Mouse (Mus musculus) midbrain, embryonic 11.5 days (tissue): ENCODE results near the gene Ankrd11. TPM values are rescaled to one million over a fixed set of nuclear protein-coding genes. Genes with fewer than 3 reads are reported as not detected.

Experiments used
- ATAC-seq: fragments of 200-750 bp; cut with Nextera tagmentation; 2 replicates; pipeline ENCODE4 v1.8.0; 2017; ENCODE audit warnings: moderate TSS enrichment, moderate library complexity; ENCODE audit not compliant: low FRiP score
- DNase-seq: peaks from one replicate; pipeline ENCODE4 v3.0.0; 2015; ENCODE audit warnings: low spot score; ENCODE audit errors: missing footprints
- H3K27ac ChIP-seq: fragments of 300-500 bp; sonication (generic); 2 replicates; pipeline ENCODE4 v1.5.1; 2014; ENCODE audit warnings: low read depth, low read length
- H3K27me3 ChIP-seq: fragments of 300-500 bp; sonication (generic); 2 replicates; pipeline ENCODE4 v1.6.1; 2014; ENCODE audit warnings: mild to moderate bottlenecking, low read length, moderate library complexity, mixed read lengths; ENCODE audit not compliant: control insufficient read depth, insufficient read depth
- H3K36me3 ChIP-seq: fragments of 300-500 bp; sonication (generic); 2 replicates; pipeline ENCODE4 v1.6.1; 2014; ENCODE audit warnings: mild to moderate bottlenecking, low read length, moderate library complexity, mixed read lengths; ENCODE audit not compliant: control insufficient read depth, insufficient read depth
- H3K4me1 ChIP-seq: fragments of 300-500 bp; sonication (generic); 2 replicates; pipeline ENCODE4 v1.6.1; 2014; ENCODE audit warnings: low read length; ENCODE audit not compliant: control insufficient read depth, insufficient read depth
- H3K4me2 ChIP-seq: fragments of 300-500 bp; sonication (generic); 2 replicates; pipeline ENCODE4 v1.6.1; 2014; ENCODE audit warnings: mild to moderate bottlenecking, moderate library complexity
- H3K4me3 ChIP-seq: fragments of 300-500 bp; sonication (generic); 2 replicates; pipeline ENCODE4 v1.5.1; 2014; ENCODE audit warnings: low read depth, low read length
- H3K9ac ChIP-seq: fragments of 300-500 bp; sonication (generic); 2 replicates; pipeline ENCODE4 v1.6.1; 2014; ENCODE audit warnings: low read length
- H3K9me3 ChIP-seq: fragments of 300-500 bp; sonication (generic); 2 replicates; pipeline ENCODE4 v1.6.1; 2016; ENCODE audit warnings: low read length; ENCODE audit not compliant: control insufficient read depth
- WGBS: fragments of 180-500 bp; shearing (Covaris S2); extraction: QIAGEN DNeasy Blood & Tissue Kit; methylation state at CpG from one replicate; pipeline ENCODE4 v1.1.7; 2014; 5-methylcytosine and 5-hydroxymethylcytosine counted together
- polyA plus RNA-seq: library from polyadenylated mRNA; unstranded; fragments of >200 nt; fragmentation: Nextera tagmentation; extraction: Ambion mirVana; gene quantifications from 2 replicates; pipeline ENCODE4 v1.2.1, GENCODE M21; 2014

Gene Ankrd11
- polyA plus RNA-seq, 1 experiment from 2014 or later = 72.0 TPM

DNA sequence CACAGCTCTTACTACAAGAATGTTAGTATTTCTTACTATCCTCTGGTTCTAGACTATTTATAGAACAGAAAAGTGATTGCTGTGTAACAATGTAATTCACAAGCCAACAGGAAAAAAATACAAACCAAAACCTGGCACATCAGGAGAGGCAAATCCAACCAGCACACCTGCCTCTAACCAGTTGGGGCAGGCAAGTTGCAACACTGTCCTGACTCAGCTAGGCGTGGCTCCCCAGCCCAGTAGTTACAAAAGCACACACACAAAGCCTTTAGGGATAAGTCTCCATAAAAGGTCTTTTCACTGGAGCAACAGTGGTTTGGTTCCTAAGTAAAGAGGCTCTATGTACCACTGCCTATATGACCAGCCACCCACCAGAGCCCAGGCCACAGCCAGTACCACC, 20.8 kb downstream of the Ankrd11 start:
- WGBS = 81% methylated on average over 1 of the region's 1 CpGs
- H3K9me3 ChIP-seq = no peaks in the 10 kb centered on the region
- ATAC-seq = no peak

DNA sequence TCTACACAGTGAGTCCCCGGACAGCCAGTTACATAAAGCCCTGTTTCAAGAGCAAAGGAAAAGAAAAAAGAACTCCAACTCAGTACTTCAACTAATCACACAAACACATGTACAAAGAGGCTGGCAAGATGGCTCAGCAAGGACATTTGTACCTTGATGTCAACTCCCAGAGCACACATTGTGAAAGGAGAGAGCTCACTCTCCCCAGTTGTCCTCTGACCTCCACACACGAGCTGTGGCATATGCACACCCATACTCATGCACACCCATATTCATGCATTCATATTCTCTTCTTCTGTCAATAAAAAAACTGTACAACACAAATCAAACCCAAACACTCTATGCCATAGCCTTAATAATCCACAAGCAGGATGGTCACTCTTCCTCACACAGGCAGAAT, 21.2 kb downstream of the Ankrd11 start:
- no peaks in the 10 kb centered on the region for H3K9me3 ChIP-seq
- no peaks in the 10 kb centered on the region for H3K36me3 ChIP-seq
- H3K4me1 ChIP-seq = no peaks in the 10 kb centered on the region
- no peak overlapping the region for H3K9ac ChIP-seq
- ATAC-seq (no peak), DNase-seq (no peak)
- no peak overlapping the region for H3K27ac ChIP-seq
- 86% methylated on average over 2 of the region's 2 CpGs for WGBS
- no peak overlapping the region for H3K4me2 ChIP-seq
- H3K4me3 ChIP-seq = no peak overlapping the region
- no peaks in the 10 kb centered on the region for H3K27me3 ChIP-seq

More for the DNA sequence above, 20.8 kb downstream of the Ankrd11 start:
- Histone ChIP-seq H3K9ac (no peak overlapping the region), H3K36me3 (no peaks in the 10 kb centered on the region), H3K27me3 (no peaks in the 10 kb centered on the region), H3K4me2 (no peak overlapping the region), H3K4me3 (no peak overlapping the region), H3K4me1 (no peaks in the 10 kb centered on the region), H3K27ac (no peak overlapping the region)
- DNase-seq = no peak

DNA sequence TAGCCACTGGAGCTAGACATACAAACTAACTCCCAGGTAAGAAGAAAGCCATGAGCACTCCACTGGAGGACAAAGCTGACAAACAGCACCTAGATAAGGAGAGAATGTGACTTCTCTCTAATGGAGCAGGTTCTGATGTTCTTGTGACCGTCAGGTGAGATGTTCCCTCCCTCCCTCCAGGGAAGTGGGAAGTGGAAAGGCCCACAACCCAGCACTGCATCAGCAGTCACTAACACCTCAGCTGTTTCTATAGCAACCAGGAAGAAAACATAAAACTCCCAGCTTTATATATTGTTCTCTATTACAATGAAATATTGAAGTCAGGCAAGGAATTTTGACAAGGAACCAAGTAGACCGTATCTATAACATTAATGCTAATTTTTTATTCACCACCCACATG, 22.0 kb downstream of the Ankrd11 start:
- Histone ChIP-seq H3K4me3 (no peak overlapping the region), H3K9me3 (no peaks in the 10 kb centered on the region), H3K4me1 (no peaks in the 10 kb centered on the region), H3K27ac (no peak overlapping the region), H3K9ac (no peak overlapping the region), H3K36me3 (no peaks in the 10 kb centered on the region), H3K27me3 (no peaks in the 10 kb centered on the region), H3K4me2 (no peak overlapping the region)
- ATAC-seq = no peak
- WGBS = 89% methylated on average over 2 of the region's 2 CpGs
- no peak for DNase-seq

DNA sequence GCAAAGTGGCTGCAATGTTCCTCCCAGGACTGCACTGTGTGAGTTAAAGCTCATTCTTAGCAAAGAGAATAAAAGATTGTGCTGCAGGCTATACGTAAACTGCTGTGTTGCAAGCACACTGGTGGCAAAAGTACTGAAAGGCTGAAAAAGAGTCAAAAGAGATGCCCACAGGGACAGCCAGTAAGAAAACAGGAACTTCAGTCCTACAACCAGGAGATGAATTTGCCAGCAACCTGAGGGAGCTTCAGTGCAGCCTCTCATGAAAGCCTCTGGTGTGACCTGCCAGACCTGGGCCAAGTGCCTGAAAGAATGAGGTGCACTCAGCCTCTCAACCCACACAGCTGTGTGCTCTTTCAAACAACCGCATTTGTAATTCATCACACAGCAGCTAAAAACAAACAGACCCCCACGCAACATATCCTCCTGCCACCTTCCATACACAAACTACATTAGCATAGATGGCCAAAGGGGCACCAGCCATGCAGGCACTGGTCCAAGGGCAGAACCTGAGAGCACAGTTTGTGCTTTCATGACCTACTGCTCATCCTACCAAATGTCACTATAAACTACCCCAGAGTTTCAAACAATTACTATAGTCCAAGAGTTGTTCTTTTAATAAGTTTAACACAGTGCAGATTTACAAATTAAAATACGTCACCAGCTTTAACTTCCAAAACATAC, 23.5 kb downstream of the Ankrd11 start:
- ATAC-seq = no peak
- H3K9me3 ChIP-seq = no peaks in the 10 kb centered on the region
- WGBS = 84% methylated on average over 4 of the region's 4 CpGs

DNA sequence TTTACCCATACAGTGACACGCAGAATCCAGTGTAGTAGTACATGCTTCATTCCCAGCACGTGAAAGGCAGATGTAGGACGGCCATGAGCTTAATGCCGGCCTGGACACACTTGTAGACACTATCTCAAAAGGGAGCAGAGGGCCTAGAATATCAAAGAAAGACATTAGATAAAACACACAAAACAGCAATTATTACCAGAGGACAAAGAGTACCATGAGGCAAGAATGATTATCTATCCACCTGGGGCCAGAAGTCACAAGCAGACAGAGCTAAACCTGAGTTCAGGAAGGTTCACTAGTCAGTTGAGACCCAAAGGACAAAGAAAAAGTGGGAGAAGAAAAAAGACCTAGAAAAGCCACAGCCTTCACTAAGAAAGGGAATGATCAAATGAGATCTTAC, 24.9 kb downstream of the Ankrd11 start:
- Histone ChIP-seq H3K4me1 (no peaks in the 10 kb centered on the region), H3K27me3 (no peaks in the 10 kb centered on the region), H3K4me2 (no peak overlapping the region), H3K9ac (no peak overlapping the region), H3K9me3 (no peaks in the 10 kb centered on the region), H3K27ac (no peak overlapping the region), H3K36me3 (no peaks in the 10 kb centered on the region), H3K4me3 (no peak overlapping the region)
- DNase-seq (no peak), ATAC-seq (no peak)
- 95% methylated on average over 4 of the region's 4 CpGs for WGBS

More for the DNA sequence above, 23.5 kb downstream of the Ankrd11 start:
- DNase-seq = no peak
- no peaks in the 10 kb centered on the region for H3K4me1 ChIP-seq
- H3K4me2 ChIP-seq = no peak overlapping the region
- H3K27me3 ChIP-seq = no peaks in the 10 kb centered on the region
- H3K27ac ChIP-seq = no peak overlapping the region
- no peak overlapping the region for H3K4me3 ChIP-seq
- no peaks in the 10 kb centered on the region for H3K36me3 ChIP-seq
- H3K9ac ChIP-seq = no peak overlapping the region

DNA sequence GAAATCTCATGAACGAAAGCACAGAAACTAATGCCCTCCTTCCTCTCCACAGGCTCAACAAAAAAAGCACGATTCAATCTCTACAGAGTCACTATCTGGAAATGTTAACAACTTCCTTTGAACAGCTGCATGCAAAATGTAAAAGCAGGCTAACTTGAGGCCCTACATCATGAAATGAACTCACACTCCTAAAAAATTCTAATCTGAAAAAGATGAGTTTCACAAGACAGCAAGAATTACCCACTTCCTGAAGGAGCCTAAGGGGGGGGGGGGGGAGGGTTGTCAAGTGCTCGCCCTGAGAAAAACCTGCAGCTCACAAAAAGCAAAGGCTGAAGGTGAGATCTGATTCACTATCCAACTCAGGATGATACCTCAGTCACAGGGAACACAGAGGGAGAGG, 27.0 kb downstream of the Ankrd11 start:
- H3K9ac ChIP-seq = no peak overlapping the region
- no peak overlapping the region for H3K4me2 ChIP-seq
- H3K9me3 ChIP-seq = no peaks in the 10 kb centered on the region
- H3K27ac ChIP-seq = no peak overlapping the region
- DNase-seq (no peak), ATAC-seq (no peak)
- 86% methylated on average over 3 of the region's 3 CpGs for WGBS
- no peaks in the 10 kb centered on the region for H3K27me3 ChIP-seq
- H3K4me1 ChIP-seq = no peaks in the 10 kb centered on the region
- no peak overlapping the region for H3K4me3 ChIP-seq
- no peaks in the 10 kb centered on the region for H3K36me3 ChIP-seq

DNA sequence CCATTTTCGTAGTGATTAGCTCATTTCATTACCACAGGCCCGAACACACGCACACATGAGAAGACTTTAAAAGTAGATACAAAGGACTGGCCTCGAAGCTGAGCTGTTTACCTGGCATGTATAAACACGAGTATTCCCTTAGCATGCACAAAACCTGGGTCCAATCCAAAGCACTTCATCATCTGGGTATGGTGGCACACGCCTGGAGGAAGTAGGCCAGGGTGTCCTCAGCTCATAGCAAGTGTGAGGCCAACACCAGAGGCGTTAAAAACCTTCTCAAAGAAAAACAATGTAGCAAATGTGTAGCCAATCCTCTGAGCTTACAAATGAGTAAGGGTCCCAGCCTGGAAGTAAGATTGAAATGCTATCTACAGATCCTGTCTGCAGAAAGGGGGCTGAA, 27.6 kb downstream of the Ankrd11 start:
- Histone ChIP-seq H3K4me3 (no peak overlapping the region), H3K36me3 (no peaks in the 10 kb centered on the region), H3K27me3 (no peaks in the 10 kb centered on the region), H3K9me3 (no peaks in the 10 kb centered on the region), H3K4me2 (no peak overlapping the region), H3K27ac (no peak overlapping the region), H3K9ac (no peak overlapping the region), H3K4me1 (no peaks in the 10 kb centered on the region)
- no peak for ATAC-seq
- DNase-seq = no peak
- WGBS = 94% methylated on average over 7 of the region's 7 CpGs

DNA sequence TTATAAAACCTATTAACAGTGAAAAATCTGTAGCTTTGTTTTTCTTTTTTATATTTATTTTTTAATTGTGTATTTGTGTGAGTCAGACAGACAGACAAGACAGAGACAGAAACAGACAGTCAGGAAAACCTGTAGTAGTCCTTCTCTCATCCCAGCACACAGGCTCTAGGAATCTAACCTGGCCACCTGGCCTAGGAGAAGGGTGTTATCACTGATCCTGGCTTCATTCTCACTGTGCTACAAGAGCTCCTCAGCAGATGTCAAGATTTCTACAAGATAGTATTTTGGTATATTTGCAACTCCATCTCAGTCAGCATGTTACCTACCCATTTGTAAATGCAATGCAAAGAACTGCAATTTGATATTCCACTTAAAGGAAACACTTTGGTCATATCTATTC, 30.8 kb downstream of the Ankrd11 start:
- Histone ChIP-seq H3K4me2 (no peak overlapping the region), H3K4me3 (no peak overlapping the region), H3K36me3 (no peaks in the 10 kb centered on the region), H3K27ac (no peak overlapping the region), H3K9me3 (no peaks in the 10 kb centered on the region), H3K4me1 (no peaks in the 10 kb centered on the region), H3K27me3 (no peaks in the 10 kb centered on the region), H3K9ac (no peak overlapping the region)
- DNase-seq = no peak
- no peak for ATAC-seq

DNA sequence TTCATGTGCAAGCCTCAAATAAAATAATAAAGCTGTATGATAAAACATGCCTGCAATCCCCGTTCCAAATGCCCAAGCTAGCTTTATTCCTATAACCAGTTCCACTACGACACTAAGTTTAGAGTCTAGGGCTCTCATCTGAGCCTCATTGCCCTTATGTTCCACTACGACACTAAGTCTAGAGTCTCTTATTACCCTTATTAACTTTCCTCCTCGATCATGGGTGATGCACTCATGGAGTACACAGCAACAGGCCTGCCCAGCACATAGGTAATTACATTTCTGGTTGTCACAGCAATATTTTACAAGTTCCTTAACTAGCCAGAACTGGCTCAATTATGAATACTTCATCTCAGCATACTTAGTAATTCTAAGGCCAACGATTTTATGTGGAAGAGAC, 36.3 kb downstream of the Ankrd11 start:
- Histone ChIP-seq H3K4me2 (no peak overlapping the region), H3K9ac (no peak overlapping the region), H3K9me3 (no peaks in the 10 kb centered on the region), H3K4me3 (no peak overlapping the region), H3K4me1 (no peaks in the 10 kb centered on the region; the same call in 1 of the 2 replicates), H3K27ac (no peak overlapping the region), H3K27me3 (no peaks in the 10 kb centered on the region), H3K36me3 (no peaks in the 10 kb centered on the region)
- DNase-seq (no peak), ATAC-seq (no peak)
- WGBS = 89% methylated on average over 5 of the region's 5 CpGs
